Mouse (Mus musculus) embryonic fibroblast, embryonic 13.5 days (primary cell): ENCODE results near the gene Cep170.

Experiments
- CTCF ChIP-seq: IDR thresholded peaks from 2 replicates; pipeline ENCODE4 v1.5.1; 2011; ENCODE audit warnings: mild to moderate bottlenecking, control low read depth, low read length, moderate library complexity, borderline replicate concordance; ENCODE audit not compliant: insufficient read depth
- POLR2A ChIP-seq: IDR thresholded peaks from 2 replicates; pipeline ENCODE4 v1.6.1; 2011; ENCODE audit warnings: low read depth, mild to moderate bottlenecking, control low read depth, low read length, moderate library complexity

DNA sequence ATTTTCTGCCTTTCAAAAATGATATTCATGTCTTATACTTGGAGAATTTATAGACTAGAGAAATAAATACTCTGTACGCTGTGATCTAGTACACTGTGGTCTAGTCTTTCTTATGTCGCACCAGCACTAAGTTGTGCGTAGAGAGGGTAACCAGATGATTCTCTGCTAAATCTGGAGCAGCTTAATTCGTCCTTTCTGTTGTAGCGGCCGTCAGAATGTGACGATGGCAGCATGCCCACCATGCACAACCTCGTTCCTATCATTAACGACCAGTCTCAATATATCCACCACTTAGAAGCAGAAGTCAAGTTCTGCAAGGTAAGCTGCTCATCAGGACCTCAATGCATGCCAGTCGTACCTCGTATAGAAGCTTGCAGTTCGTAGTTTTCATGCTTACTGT, 14.8 kb upstream of the Cep170 start:
- TF ChIP-seq CTCF, result no peak
- TF ChIP-seq POLR2A, result no peak
